ENCODE assay signal across 8 mouse cellular contexts in the genomic region with DNA sequence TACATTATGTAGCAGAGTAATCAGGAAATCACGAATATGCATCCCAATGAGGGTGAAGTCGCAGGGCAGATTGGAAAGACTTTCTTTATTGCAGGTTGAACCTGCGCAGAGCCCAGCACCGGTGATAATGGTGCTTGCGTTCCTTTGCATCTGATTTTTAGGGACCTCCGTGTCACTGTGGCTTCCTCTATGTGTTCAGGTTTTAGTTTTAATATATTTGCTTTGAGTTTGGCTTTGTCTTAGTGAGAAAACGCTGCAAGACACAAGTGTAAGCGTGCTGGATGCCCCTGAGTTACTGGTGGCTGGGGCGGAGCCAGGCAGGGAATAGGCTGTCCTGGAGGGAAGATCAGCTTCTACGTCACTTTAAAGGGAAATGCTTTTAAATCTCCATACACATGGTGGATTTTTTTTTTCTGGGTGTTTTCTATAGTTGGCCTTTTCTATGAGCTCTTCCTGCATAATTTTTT. TPM values are rescaled to one million over a fixed set of nuclear protein-coding genes. Genes with fewer than 3 reads are reported as not detected.
A peak's percentile ranks its signal among the peaks of the same experiment; 100 is the strongest.
DNase-seq lines count a peak whose midpoint lies in the region; ATAC-seq and TF ChIP-seq lines count a peak whose summit lies in the region.

No protein-coding gene starts in this region.

- no peak for TF ChIP-seq CTCF in G1E (IDR thresholded peaks at IDR 0.05; ENCODE audit: low read depth, low read length)

- ATAC-seq in G1E (ENCODE audit: extremely low read depth, insufficient number of reproducible peaks, low FRiP score, poor library complexity, severe bottlenecking), result peak; percentile 71
- ATAC-seq in embryonic facial prominence, embryonic 15.5 days (ENCODE audit: insufficient number of reproducible peaks, low FRiP score, low TSS enrichment, low read depth), result peak; percentile 76; the same call in 1 of the 2 replicates
- peak; percentile 76 for ATAC-seq in heart, embryonic 16.5 days (replicated peaks; ENCODE audit: extremely low read depth, insufficient read depth, low FRiP score)
- peak; percentile 82 for ATAC-seq in lung, embryonic 16.5 days (ENCODE audit: low read depth)

- no peaks in the 10 kb centered on the region for H3K9me3 ChIP-seq in G1E (replicated peaks)
- H3K9me3 ChIP-seq in embryonic facial prominence, embryonic 15.5 days (replicated peaks), result no peaks in the 10 kb centered on the region
- no peaks in the 10 kb centered on the region for H3K9me3 ChIP-seq in heart, embryonic 16.5 days (replicated peaks; ENCODE audit: control insufficient read depth, low read length)
- no peaks in the 10 kb centered on the region for H3K9me3 ChIP-seq in lung, embryonic 16.5 days (ENCODE audit: control insufficient read depth, low read length)

- H3K27me3 ChIP-seq in G1E (ENCODE audit: insufficient read depth, low read length), result no peaks in the 10 kb centered on the region
- no peaks in the 10 kb centered on the region for H3K27me3 ChIP-seq in embryonic facial prominence, embryonic 15.5 days
- H3K27me3 ChIP-seq in heart, embryonic 16.5 days (ENCODE audit: control insufficient read depth, insufficient read depth, low read length), result no peaks in the 10 kb centered on the region
- no peaks in the 10 kb centered on the region for H3K27me3 ChIP-seq in lung, embryonic 16.5 days (ENCODE audit: control insufficient read depth, insufficient read depth, low read depth, low read length)

- H3K36me3 ChIP-seq in G1E (replicated peaks), result no peaks in the 10 kb centered on the region
- no peaks in the 10 kb centered on the region for H3K36me3 ChIP-seq in embryonic facial prominence, embryonic 15.5 days
- no peaks in the 10 kb centered on the region for H3K36me3 ChIP-seq in heart, embryonic 16.5 days (ENCODE audit: control insufficient read depth, insufficient read depth)
- no peaks in the 10 kb centered on the region for H3K36me3 ChIP-seq in lung, embryonic 16.5 days (ENCODE audit: control insufficient read depth, insufficient read depth, low read length)

- 4% methylated on average over 10 of the region's 10 CpGs for WGBS in embryonic facial prominence, embryonic 15.5 days
- 7% methylated on average over 10 of the region's 10 CpGs for WGBS in heart, embryonic 16.5 days
- WGBS in lung, embryonic 16.5 days, result 6% methylated on average over 10 of the region's 10 CpGs

- peaks cover 51% of the 10 kb centered on the region for H3K4me1 ChIP-seq in G1E (ENCODE audit: insufficient read depth, low read depth, low read length)
- no peaks in the 10 kb centered on the region for H3K4me1 ChIP-seq in embryonic facial prominence, embryonic 15.5 days
- peaks cover 2% of the 10 kb centered on the region; the same call in 1 of the 2 replicates for H3K4me1 ChIP-seq in heart, embryonic 16.5 days (ENCODE audit: control insufficient read depth, insufficient read depth, low read length)
- H3K4me1 ChIP-seq in lung, embryonic 16.5 days (replicated peaks; ENCODE audit: control insufficient read depth, insufficient read depth, low read length), result peaks cover 6% of the 10 kb centered on the region

- H3K27ac ChIP-seq in embryonic facial prominence, embryonic 15.5 days (replicated peaks), result peak overlapping the region; percentile 85
- H3K27ac ChIP-seq in heart, embryonic 16.5 days (ENCODE audit: low read length), result peak overlapping the region; percentile 84
- H3K27ac ChIP-seq in lung, embryonic 16.5 days (ENCODE audit: low read length), result peak overlapping the region; percentile 88

- peak overlapping the region; percentile 71 for H3K4me3 ChIP-seq in G1E (ENCODE audit: low read depth, low read length)
- H3K4me3 ChIP-seq in embryonic facial prominence, embryonic 15.5 days (replicated peaks), result peak overlapping the region; percentile 55
- peak overlapping the region; percentile 73 for H3K4me3 ChIP-seq in heart, embryonic 16.5 days (ENCODE audit: low read length)
- peak overlapping the region; percentile 65 for H3K4me3 ChIP-seq in lung, embryonic 16.5 days (ENCODE audit: low read length)

- no peak overlapping the region for H3K9ac ChIP-seq in embryonic facial prominence, embryonic 15.5 days
- peak overlapping the region; percentile 69 for H3K9ac ChIP-seq in heart, embryonic 16.5 days (ENCODE audit: low read length)
- peak overlapping the region; percentile 70 for H3K9ac ChIP-seq in lung, embryonic 16.5 days (ENCODE audit: low read length)

- DNase-seq in G1E (ENCODE audit: low spot score), result peak; percentile 79
- DNase-seq in adrenal gland, postnatal 36 days, result peak; percentile 60 to 70
- peak; percentile 54 to 73 for DNase-seq in kidney, postnatal 25 days
- peak; percentile 70 for DNase-seq in retina, embryonic 14.5 days (ENCODE audit: low spot score)
- DNase-seq in testis, postnatal 10 days (ENCODE audit: low spot score), result no peak

- peak overlapping the region; percentile 76 for H3K4me2 ChIP-seq in embryonic facial prominence, embryonic 15.5 days (replicated peaks)
- H3K4me2 ChIP-seq in heart, embryonic 16.5 days (ENCODE audit: low read depth, low read length), result peak overlapping the region; percentile 95
- H3K4me2 ChIP-seq in lung, embryonic 16.5 days (ENCODE audit: low read depth, low read length), result peak overlapping the region; percentile 93

RNA-seq across cellular contexts. Expression of a gene that starts 43.8 kb away (rescaled TPM):
- total RNA-seq in G1E (2014; fragmentation: Nextera tagmentation) (18.6 and 21.1 TPM in 2 replicates), G1E (2017) (23.0 and 25.0 TPM in 2 replicates)
- polyA plus RNA-seq in G1E (2012), result 9.6 and 10.1 TPM in 2 replicates
- total RNA-seq in adrenal gland, postnatal 36 days (2021), result 10 to 100 TPM; 28.2 to 31.9 TPM
- 70.7 and 78.0 TPM in 2 replicates for polyA plus RNA-seq in embryonic facial prominence, embryonic 15.5 days (2015; fragmentation: Nextera tagmentation; extraction: Ambion mirVana)
- polyA plus RNA-seq in heart, embryonic 16.5 days (2015; fragmentation: Nextera tagmentation; extraction: Ambion mirVana), result 39.3 and 41.5 TPM in 2 replicates
- 53.0 and 57.4 TPM in 2 replicates for polyA plus RNA-seq in lung, embryonic 16.5 days (2015; fragmentation: Nextera tagmentation; extraction: Ambion mirVana)

RNA-seq across cellular contexts. Expression of a gene that starts 48.2 kb away (rescaled TPM):
- 20.0 and 29.9 TPM in 2 replicates for total RNA-seq in G1E (2014; fragmentation: Nextera tagmentation)
- total RNA-seq in G1E (2017), result 8.5 and 12.2 TPM in 2 replicates
- 3.1 and 6.5 TPM in 2 replicates for polyA plus RNA-seq in G1E (2012)
- 10 to 100 TPM; 17.6 to 24.9 TPM for total RNA-seq in adrenal gland, postnatal 36 days (2021)
- polyA plus RNA-seq in embryonic facial prominence, embryonic 15.5 days (2015; fragmentation: Nextera tagmentation; extraction: Ambion mirVana), result 32.8 and 34.0 TPM in 2 replicates
- 27.3 and 31.2 TPM in 2 replicates for polyA plus RNA-seq in heart, embryonic 16.5 days (2015; fragmentation: Nextera tagmentation; extraction: Ambion mirVana)
- polyA plus RNA-seq in lung, embryonic 16.5 days (2015; fragmentation: Nextera tagmentation; extraction: Ambion mirVana), result 32.8 and 35.9 TPM in 2 replicates

RNA-seq across cellular contexts. Expression of a gene that starts 56.1 kb away (rescaled TPM):
- 3.0 and 4.6 TPM in 2 replicates for total RNA-seq in G1E (2014; fragmentation: Nextera tagmentation)
- total RNA-seq in G1E (2017), result 1.2 and 1.3 TPM in 2 replicates
- polyA plus RNA-seq in G1E (2012), result 9.0 and 10.9 TPM in 2 replicates
- total RNA-seq in adrenal gland, postnatal 36 days (2021), result under 1 TPM in 1 of 2 experiments, not detected in 1; 0.10 TPM
- 4.6 and 4.7 TPM in 2 replicates for polyA plus RNA-seq in embryonic facial prominence, embryonic 15.5 days (2015; fragmentation: Nextera tagmentation; extraction: Ambion mirVana)
- 0.05 and 0.16 TPM in 2 replicates for polyA plus RNA-seq in heart, embryonic 16.5 days (2015; fragmentation: Nextera tagmentation; extraction: Ambion mirVana)
- 0.18 and 0.24 TPM in 2 replicates for polyA plus RNA-seq in lung, embryonic 16.5 days (2015; fragmentation: Nextera tagmentation; extraction: Ambion mirVana)
